Mouse (Mus musculus): ENCODE data around the gene Hbb-y.

DNA sequence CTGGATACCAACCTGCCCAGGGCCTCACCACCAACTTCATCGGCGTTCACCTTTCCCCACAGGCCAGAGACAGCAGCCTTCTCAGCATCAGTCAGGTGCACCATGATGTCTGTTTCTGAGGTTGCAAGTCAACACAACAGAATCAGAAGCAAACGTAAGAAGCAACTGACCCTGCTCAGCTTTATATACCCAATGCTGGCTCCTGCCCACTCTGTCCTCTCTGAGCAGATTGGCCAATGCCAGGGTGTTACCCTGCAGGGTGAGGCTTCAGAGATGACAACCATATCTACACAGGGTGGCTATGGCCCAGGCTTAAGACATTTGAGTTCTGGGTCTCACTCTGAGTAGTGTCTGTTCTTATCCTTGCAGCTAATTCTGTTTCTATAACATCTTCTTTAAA is 39.2 kb downstream of the Hbb-y start, which contains the start of gene Hbb-bt:
- TF ChIP-seq GATA1 (IDR thresholded peaks at IDR 0.05; ENCODE audit: low read length) (peak; percentile 45), TAL1 (IDR thresholded peaks at IDR 0.05; ENCODE audit: low read length) (no peak)

Data from erythroblast, embryonic 14.5 days (primary cell).